Mouse (Mus musculus) liver, postnatal 0 days (tissue): ENCODE measurements around the gene Dlgap3. TPM values are rescaled to one million over a fixed set of nuclear protein-coding genes. Genes with fewer than 3 reads are reported as not detected.

Experiments used
- ATAC-seq: fragments of 200-750 bp; cut with Nextera tagmentation; 2 replicates; pipeline ENCODE4 v1.8.0; 2017; ENCODE audit warnings: mild to moderate bottlenecking, moderate library complexity
- DNase-seq: peaks from one replicate; pipeline ENCODE4 v3.0.0-alpha.2; 2016
- H3K27ac ChIP-seq: fragments of 300-500 bp; sonication (generic); 2 replicates; pipeline ENCODE4 v1.5.1; 2014; ENCODE audit warnings: antibody characterized with exemption, moderate library complexity, mild to moderate bottlenecking, low read depth
- H3K27me3 ChIP-seq: fragments of 300-500 bp; sonication (generic); 2 replicates; pipeline ENCODE4 v1.6.1; 2014; ENCODE audit warnings: low read length, control low read depth, mixed read lengths; ENCODE audit not compliant: insufficient read depth
- H3K36me3 ChIP-seq: fragments of 300-500 bp; sonication (generic); replicated peaks from 2 replicates; pipeline ENCODE4 v1.6.1; 2014; ENCODE audit warnings: mild to moderate bottlenecking, control low read depth, low read length, moderate library complexity, mixed read lengths; ENCODE audit not compliant: insufficient read depth
- H3K4me1 ChIP-seq: fragments of 300-500 bp; sonication (generic); 2 replicates; pipeline ENCODE4 v1.6.1; 2014; ENCODE audit warnings: antibody characterized with exemption, mild to moderate bottlenecking, control low read depth; ENCODE audit not compliant: insufficient read depth
- H3K4me2 ChIP-seq: fragments of 300-500 bp; sonication (generic); 2 replicates; pipeline ENCODE4 v1.6.1; 2014; ENCODE audit warnings: low read depth, mild to moderate bottlenecking, low read length, moderate library complexity, mixed read lengths
- H3K4me3 ChIP-seq: fragments of 300-500 bp; sonication (generic); 2 replicates; pipeline ENCODE4 v1.5.1; 2014; ENCODE audit warnings: low read depth, low read length
- H3K9ac ChIP-seq: fragments of 300-500 bp; sonication (generic); replicated peaks from 2 replicates; pipeline ENCODE4 v1.6.1; 2014; ENCODE audit warnings: mild to moderate bottlenecking, moderate library complexity
- H3K9me3 ChIP-seq: fragments of 300-500 bp; sonication (generic); 2 replicates; pipeline ENCODE4 v1.6.1; 2016; ENCODE audit warnings: mild to moderate bottlenecking, control low read depth, low read length, mixed read lengths
- CTCF ChIP-seq: sonication (generic); IDR thresholded peaks from 2 replicates; pipeline ENCODE4 v1.5.1; 2016; ENCODE audit warnings: antibody characterized with exemption, low read depth
- EP300 ChIP-seq: IDR thresholded peaks from 2 replicates; pipeline ENCODE4 v1.6.1; 2016; ENCODE audit warnings: antibody characterized with exemption, low read depth, mild to moderate bottlenecking
- WGBS: fragments of 180-500 bp; shearing (Covaris S2); extraction: QIAGEN DNeasy Blood & Tissue Kit; methylation state at CpG from one replicate; pipeline ENCODE4 v1.1.7; 2014; ENCODE audit not compliant: insufficient replicate concordance; 5-methylcytosine and 5-hydroxymethylcytosine counted together
- polyA plus RNA-seq: library from polyadenylated mRNA; unstranded; fragments of >200 nt; fragmentation: Nextera tagmentation; extraction: Ambion mirVana; gene quantifications from 2 replicates; pipeline ENCODE4 v1.2.1, GENCODE M21; 2015

The Dlgap3 gene
- polyA plus RNA-seq, 1 experiment from 2014 or later, result 0.07 TPM

- no peak for ATAC-seq
- WGBS, result 13% methylated on average over 19 of the region's 19 CpGs
- TF ChIP-seq EP300, result no peak
- TF ChIP-seq CTCF, result no peak
- Histone ChIP-seq H3K4me1 (0 out of 2 replicates have a peak, but pooled peaks cover 3% of the 10 kb centered on the region), H3K36me3 (no peaks in the 10 kb centered on the region), H3K4me2 (no peak overlapping the region), H3K9ac (no peak overlapping the region), H3K4me3 (no peak overlapping the region), H3K27me3 (no peaks in the 10 kb centered on the region), H3K27ac (no peak overlapping the region), H3K9me3 (no peaks in the 10 kb centered on the region)
- no peak for DNase-seq
Measured at GRCm38 (mm10) chr4:127179469-127180449, 10.8 kb downstream of the Dlgap3 start.

GRCm38 (mm10) chr4:127180450-127180840, 11.4 kb downstream of the Dlgap3 start:
- Histone ChIP-seq H3K27ac (no peak overlapping the region), H3K9ac (no peak overlapping the region), H3K4me3 (no peak overlapping the region), H3K9me3 (no peaks in the 10 kb centered on the region), H3K4me1 (0 out of 2 replicates have a peak, but pooled peaks cover 3% of the 10 kb centered on the region), H3K4me2 (no peak overlapping the region), H3K27me3 (no peaks in the 10 kb centered on the region), H3K36me3 (no peaks in the 10 kb centered on the region)
- 58% methylated on average over 3 of the region's 3 CpGs for WGBS
- DNase-seq (no peak), ATAC-seq (no peak)
- TF ChIP-seq CTCF (no peak), EP300 (no peak)

- 75% methylated on average over 9 of the region's 9 CpGs for WGBS
Measured at GRCm38 (mm10) chr4:127181010-127181409, 12.0 kb downstream of the Dlgap3 start.

GRCm38 (mm10) chr4:127183867-127184266, 14.9 kb downstream of the Dlgap3 start:
- H3K4me3 ChIP-seq, result no peak overlapping the region
- 0 out of 2 replicates have a peak, but pooled peaks cover 3% of the 10 kb centered on the region for H3K4me1 ChIP-seq
- ATAC-seq (no peak), DNase-seq (no peak)
- WGBS, result 72% methylated on average over 5 of the region's 5 CpGs
- H3K9ac ChIP-seq, result no peak overlapping the region
- no peak overlapping the region for H3K27ac ChIP-seq
- TF ChIP-seq EP300 (no peak), CTCF (no peak)
- H3K27me3 ChIP-seq, result no peaks in the 10 kb centered on the region
- H3K4me2 ChIP-seq, result no peak overlapping the region
- H3K9me3 ChIP-seq, result no peaks in the 10 kb centered on the region
- no peaks in the 10 kb centered on the region for H3K36me3 ChIP-seq

More at GRCm38 (mm10) chr4:127181010-127181409, 12.0 kb downstream of the Dlgap3 start:
- TF ChIP-seq CTCF (no peak), EP300 (no peak)
- Histone ChIP-seq H3K4me2 (no peak overlapping the region), H3K9ac (no peak overlapping the region), H3K27ac (no peak overlapping the region), H3K27me3 (no peaks in the 10 kb centered on the region), H3K36me3 (no peaks in the 10 kb centered on the region), H3K9me3 (no peaks in the 10 kb centered on the region), H3K4me1 (0 out of 2 replicates have a peak, but pooled peaks cover 3% of the 10 kb centered on the region), H3K4me3 (no peak overlapping the region)
- no peak for DNase-seq
- no peak for ATAC-seq

GRCm38 (mm10) chr4:127190921-127191320, 21.9 kb downstream of the Dlgap3 start:
- 79% methylated on average over 6 of the region's 6 CpGs for WGBS
- Histone ChIP-seq H3K4me2 (no peak overlapping the region), H3K4me1 (no peaks in the 10 kb centered on the region), H3K4me3 (no peak overlapping the region), H3K27me3 (no peaks in the 10 kb centered on the region), H3K27ac (no peak overlapping the region), H3K36me3 (no peaks in the 10 kb centered on the region), H3K9ac (no peak overlapping the region), H3K9me3 (no peaks in the 10 kb centered on the region)
- ATAC-seq (no peak), DNase-seq (no peak)
- no peak for TF ChIP-seq CTCF
- TF ChIP-seq EP300, result no peak

- Histone ChIP-seq H3K4me2 (no peak overlapping the region), H3K9ac (no peak overlapping the region), H3K27me3 (no peaks in the 10 kb centered on the region), H3K36me3 (no peaks in the 10 kb centered on the region), H3K4me1 (no peaks in the 10 kb centered on the region), H3K4me3 (no peak overlapping the region), H3K27ac (no peak overlapping the region), H3K9me3 (no peaks in the 10 kb centered on the region)
- 65% methylated on average over 8 of the region's 8 CpGs for WGBS
- no peak for DNase-seq
- TF ChIP-seq EP300, result no peak
- no peak for TF ChIP-seq CTCF
- ATAC-seq, result no peak
Measured at GRCm38 (mm10) chr4:127192704-127193103, 23.7 kb downstream of the Dlgap3 start.
